Mouse (Mus musculus) bone marrow, adult 2 months (tissue): ENCODE data around the gene Lrmda.

Experiments
- CTCF ChIP-seq: fragments of 200-500 bp; IDR thresholded peaks from 2 replicates; pipeline ENCODE4 v1.5.1; 2011; ENCODE audit warnings: low read length, control low read depth; ENCODE audit not compliant: control insufficient read depth, insufficient read depth
- POLR2A ChIP-seq: fragments of 200-500 bp; IDR thresholded peaks from 2 replicates; pipeline ENCODE4 v1.6.1; 2011; ENCODE audit warnings: low read depth, mild to moderate bottlenecking, control low read depth, low read length, borderline replicate concordance; ENCODE audit not compliant: control insufficient read depth

- TF ChIP-seq POLR2A (no peak), CTCF (no peak)
Observed at GRCm38 (mm10) chr14:22649411-22649911, 629.9 kb downstream of the Lrmda start.
